Mouse (Mus musculus): Measurements from ENCODE around the gene Gnb4. TPM values are rescaled to one million over a fixed set of nuclear protein-coding genes. Genes with fewer than 3 reads are reported as not detected.
A peak's percentile ranks its signal among the peaks of the same experiment; 100 is the strongest.

The Gnb4 gene
- polyA plus RNA-seq, 1 experiment from 2014 or later = 59.4 TPM

DNA sequence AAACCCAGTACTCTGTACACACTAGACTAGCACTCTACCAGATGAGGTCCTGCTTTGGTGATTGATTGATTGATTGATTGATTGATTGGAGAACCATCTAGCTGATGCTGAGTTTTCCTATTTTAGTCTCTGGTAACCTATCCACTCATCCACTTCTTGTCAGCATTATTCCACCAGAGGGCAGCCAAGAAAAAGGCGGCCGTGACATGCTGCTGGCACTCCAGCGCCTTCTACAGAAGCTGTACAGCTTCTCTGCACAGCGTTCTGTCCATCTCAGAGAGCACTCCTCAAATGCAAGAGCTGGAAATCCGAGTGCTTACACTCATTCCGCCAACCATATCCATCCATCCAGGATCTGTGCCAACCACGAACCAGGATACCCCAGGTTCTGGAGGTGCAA is 5.8 kb downstream of the Gnb4 start:
- H3K9ac ChIP-seq (ENCODE audit: low read depth, low read length) = no peak overlapping the region
- H3K36me3 ChIP-seq (ENCODE audit: control insufficient read depth, insufficient read depth, low read length) = peaks cover 3% of the 10 kb centered on the region; the same call in 1 of the 2 replicates
- H3K27me3 ChIP-seq (ENCODE audit: control insufficient read depth, insufficient read depth, low read length) = no peaks in the 10 kb centered on the region
- WGBS (ENCODE audit: insufficient replicate concordance) = 30% methylated on average over 7 of the region's 7 CpGs
- peak; percentile 46; the same call in 1 of the 2 replicates for ATAC-seq (replicated peaks; ENCODE audit: insufficient number of reproducible peaks, low FRiP score, low TSS enrichment)
- H3K4me2 ChIP-seq = no peak overlapping the region
- peaks cover 2% of the 10 kb centered on the region; the same call in 1 of the 2 replicates for H3K9me3 ChIP-seq (replicated peaks; ENCODE audit: control insufficient read depth, low read length)
- H3K27ac ChIP-seq (ENCODE audit: low read depth, low read length) = no peak overlapping the region
- H3K4me1 ChIP-seq (ENCODE audit: control insufficient read depth, insufficient read depth, low read length) = no peaks in the 10 kb centered on the region; the same call in 1 of the 2 replicates
- H3K4me3 ChIP-seq (ENCODE audit: low read depth, low read length) = no peak overlapping the region

GRCm38 (mm10) chr3:32609233-32609632 is 7.2 kb downstream of the Gnb4 start:
- H3K4me3 ChIP-seq (ENCODE audit: low read depth, low read length) = no peak overlapping the region
- H3K4me1 ChIP-seq (ENCODE audit: control insufficient read depth, insufficient read depth, low read length) = no peaks in the 10 kb centered on the region; the same call in 1 of the 2 replicates
- no peak for ATAC-seq (replicated peaks; ENCODE audit: insufficient number of reproducible peaks, low FRiP score, low TSS enrichment)
- H3K27ac ChIP-seq (ENCODE audit: low read depth, low read length) = no peak overlapping the region
- no peaks in the 10 kb centered on the region for H3K27me3 ChIP-seq (ENCODE audit: control insufficient read depth, insufficient read depth, low read length)
- H3K36me3 ChIP-seq (ENCODE audit: control insufficient read depth, insufficient read depth, low read length) = peaks cover 6% of the 10 kb centered on the region; the same call in 1 of the 2 replicates
- no peak overlapping the region for H3K4me2 ChIP-seq
- 94% methylated on average over 4 of the region's 4 CpGs for WGBS (ENCODE audit: insufficient replicate concordance)
- no peak overlapping the region for H3K9ac ChIP-seq (ENCODE audit: low read depth, low read length)
- H3K9me3 ChIP-seq (replicated peaks; ENCODE audit: control insufficient read depth, low read length) = peaks cover 2% of the 10 kb centered on the region; the same call in 1 of the 2 replicates

DNA sequence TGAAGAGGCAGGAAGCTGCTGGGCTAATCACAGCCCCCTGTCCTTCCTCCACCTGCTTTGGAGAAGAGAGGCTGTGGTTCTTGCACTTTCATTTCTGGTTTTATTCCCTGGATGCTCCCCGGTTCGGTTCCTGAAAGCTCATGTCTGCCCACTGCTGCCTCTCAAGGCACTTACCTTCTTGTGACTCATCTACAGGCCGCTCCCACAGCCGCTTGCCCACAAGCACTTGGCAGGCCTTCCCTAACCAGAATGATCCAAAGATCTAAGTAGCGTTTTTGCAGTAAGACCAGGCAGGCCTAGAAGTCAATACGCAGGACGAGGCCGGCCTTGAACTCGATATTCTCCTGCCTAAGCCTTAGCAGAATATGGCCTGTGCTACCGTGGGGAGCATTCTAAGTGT is 15.3 kb downstream of the Gnb4 start:
- 87% methylated on average over 10 of the region's 10 CpGs for WGBS (ENCODE audit: insufficient replicate concordance)
- H3K27ac ChIP-seq (ENCODE audit: low read depth, low read length) = no peak overlapping the region
- no peak for ATAC-seq (replicated peaks; ENCODE audit: insufficient number of reproducible peaks, low FRiP score, low TSS enrichment)
- no peaks in the 10 kb centered on the region for H3K9me3 ChIP-seq (replicated peaks; ENCODE audit: control insufficient read depth, low read length)
- H3K27me3 ChIP-seq (ENCODE audit: control insufficient read depth, insufficient read depth, low read length) = no peaks in the 10 kb centered on the region
- no peaks in the 10 kb centered on the region for H3K4me1 ChIP-seq (ENCODE audit: control insufficient read depth, insufficient read depth, low read length)
- H3K4me3 ChIP-seq (ENCODE audit: low read depth, low read length) = no peak overlapping the region
- H3K9ac ChIP-seq (ENCODE audit: low read depth, low read length) = no peak overlapping the region
- H3K36me3 ChIP-seq (ENCODE audit: control insufficient read depth, insufficient read depth, low read length) = peaks cover 6% of the 10 kb centered on the region; the same call in 1 of the 2 replicates
- no peak overlapping the region for H3K4me2 ChIP-seq

DNA sequence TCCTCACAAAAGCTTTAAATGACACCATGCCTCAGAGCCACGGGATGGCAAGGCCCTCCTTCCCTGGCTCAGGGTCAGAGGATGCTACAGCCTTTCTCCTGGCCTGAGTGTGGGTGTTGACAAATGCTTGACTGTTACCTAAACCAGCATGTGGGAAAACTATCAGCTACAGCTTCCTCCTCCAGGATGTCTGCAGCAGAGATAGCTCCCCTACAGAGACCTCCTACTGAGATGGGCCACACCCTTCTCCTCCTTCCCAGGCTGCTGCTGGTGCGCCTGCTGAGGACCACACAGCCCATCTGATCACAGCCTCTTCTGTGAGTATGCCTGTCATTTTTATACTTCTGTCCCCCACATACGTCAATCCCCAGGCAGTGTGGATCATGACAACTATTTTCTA is 17.1 kb downstream of the Gnb4 start:
- no peak overlapping the region for H3K4me3 ChIP-seq (ENCODE audit: low read depth, low read length)
- H3K27ac ChIP-seq (ENCODE audit: low read depth, low read length) = no peak overlapping the region
- no peak for ATAC-seq (replicated peaks; ENCODE audit: insufficient number of reproducible peaks, low FRiP score, low TSS enrichment)
- 41% methylated on average over 3 of the region's 3 CpGs for WGBS (ENCODE audit: insufficient replicate concordance)
- no peak overlapping the region for H3K4me2 ChIP-seq
- H3K27me3 ChIP-seq (ENCODE audit: control insufficient read depth, insufficient read depth, low read length) = no peaks in the 10 kb centered on the region
- H3K4me1 ChIP-seq (ENCODE audit: control insufficient read depth, insufficient read depth, low read length) = no peaks in the 10 kb centered on the region
- no peaks in the 10 kb centered on the region for H3K9me3 ChIP-seq (replicated peaks; ENCODE audit: control insufficient read depth, low read length)
- H3K9ac ChIP-seq (ENCODE audit: low read depth, low read length) = no peak overlapping the region
- peaks cover 3% of the 10 kb centered on the region; the same call in 1 of the 2 replicates for H3K36me3 ChIP-seq (ENCODE audit: control insufficient read depth, insufficient read depth, low read length)

GRCm38 (mm10) chr3:32595080-32595479 is 21.3 kb downstream of the Gnb4 start:
- Histone ChIP-seq H3K9me3 (replicated peaks; ENCODE audit: control insufficient read depth, low read length) (no peaks in the 10 kb centered on the region), H3K27me3 (ENCODE audit: control insufficient read depth, insufficient read depth, low read length) (no peaks in the 10 kb centered on the region), H3K4me3 (ENCODE audit: low read depth, low read length) (no peak overlapping the region), H3K36me3 (ENCODE audit: control insufficient read depth, insufficient read depth, low read length) (0 out of 2 replicates have a peak, but pooled peaks cover 3% of the 10 kb centered on the region), H3K9ac (ENCODE audit: low read depth, low read length) (no peak overlapping the region), H3K4me1 (ENCODE audit: control insufficient read depth, insufficient read depth, low read length) (no peaks in the 10 kb centered on the region), H3K4me2 (no peak overlapping the region), H3K27ac (ENCODE audit: low read depth, low read length) (no peak overlapping the region)
- WGBS (ENCODE audit: insufficient replicate concordance) = 76% methylated on average over 4 of the region's 4 CpGs
- no peak for ATAC-seq (replicated peaks; ENCODE audit: insufficient number of reproducible peaks, low FRiP score, low TSS enrichment)

DNA sequence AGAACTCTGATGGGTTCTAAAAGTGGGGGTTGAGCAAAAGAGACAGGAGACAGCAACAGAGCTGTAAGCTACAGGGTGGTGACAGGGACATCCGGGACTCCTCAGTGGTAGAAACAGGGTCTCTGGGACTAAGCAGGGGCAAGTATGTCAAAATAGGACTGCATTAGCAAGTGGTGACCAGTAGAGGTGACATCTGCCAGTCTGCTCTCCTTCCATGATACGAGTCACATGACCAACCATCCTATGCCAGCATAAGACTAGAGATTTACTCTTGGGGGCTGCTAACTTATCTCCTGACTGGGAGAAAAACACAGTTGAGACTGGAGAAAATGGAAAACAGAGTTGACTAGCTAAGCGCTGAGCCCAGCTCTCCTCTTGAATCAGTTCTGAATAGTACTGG is 30.1 kb downstream of the Gnb4 start:
- Histone ChIP-seq H3K9me3 (replicated peaks; ENCODE audit: control insufficient read depth, low read length) (no peaks in the 10 kb centered on the region), H3K4me2 (no peak overlapping the region), H3K27ac (ENCODE audit: low read depth, low read length) (no peak overlapping the region), H3K27me3 (ENCODE audit: control insufficient read depth, insufficient read depth, low read length) (no peaks in the 10 kb centered on the region), H3K9ac (ENCODE audit: low read depth, low read length) (no peak overlapping the region), H3K4me3 (ENCODE audit: low read depth, low read length) (no peak overlapping the region), H3K4me1 (ENCODE audit: control insufficient read depth, insufficient read depth, low read length) (no peaks in the 10 kb centered on the region), H3K36me3 (ENCODE audit: control insufficient read depth, insufficient read depth, low read length) (peaks cover 15% of the 10 kb centered on the region)
- WGBS (ENCODE audit: insufficient replicate concordance) = 85% methylated on average over 3 of the region's 3 CpGs
- no peak for ATAC-seq (replicated peaks; ENCODE audit: insufficient number of reproducible peaks, low FRiP score, low TSS enrichment)

GRCm38 (mm10) chr3:32583489-32583888 is 32.9 kb downstream of the Gnb4 start:
- no peaks in the 10 kb centered on the region for H3K4me1 ChIP-seq (ENCODE audit: control insufficient read depth, insufficient read depth, low read length)
- ATAC-seq (replicated peaks; ENCODE audit: insufficient number of reproducible peaks, low FRiP score, low TSS enrichment) = no peak
- H3K9ac ChIP-seq (ENCODE audit: low read depth, low read length) = no peak overlapping the region
- H3K27me3 ChIP-seq (ENCODE audit: control insufficient read depth, insufficient read depth, low read length) = no peaks in the 10 kb centered on the region
- H3K36me3 ChIP-seq (ENCODE audit: control insufficient read depth, insufficient read depth, low read length) = peaks cover 8% of the 10 kb centered on the region; the same call in 1 of the 2 replicates
- no peaks in the 10 kb centered on the region for H3K9me3 ChIP-seq (replicated peaks; ENCODE audit: control insufficient read depth, low read length)
- no peak overlapping the region for H3K4me3 ChIP-seq (ENCODE audit: low read depth, low read length)
- H3K4me2 ChIP-seq = no peak overlapping the region
- 82% methylated on average over 4 of the region's 4 CpGs for WGBS (ENCODE audit: insufficient replicate concordance)
- no peak overlapping the region for H3K27ac ChIP-seq (ENCODE audit: low read depth, low read length)

DNA sequence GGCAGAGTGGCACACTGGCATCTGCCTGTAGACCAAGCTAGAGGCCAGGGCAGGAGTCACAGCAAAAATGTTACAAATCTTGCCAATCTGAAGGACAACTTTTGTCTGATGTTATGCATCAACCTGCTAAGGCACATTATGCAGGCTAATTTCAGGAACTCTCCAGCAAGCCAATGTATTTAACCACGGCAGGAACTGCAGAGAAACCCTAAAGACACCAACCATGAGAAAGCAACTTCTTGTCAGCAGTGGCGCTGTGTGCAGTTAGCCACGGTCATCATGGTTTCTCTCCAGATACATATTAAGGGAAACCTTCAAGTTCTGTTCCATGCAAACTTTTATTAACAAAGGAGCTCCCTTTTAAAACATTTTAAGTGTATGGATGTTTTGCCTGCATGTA is 34.5 kb downstream of the Gnb4 start:
- Histone ChIP-seq H3K36me3 (ENCODE audit: control insufficient read depth, insufficient read depth, low read length) (peaks cover 4% of the 10 kb centered on the region; the same call in 1 of the 2 replicates), H3K4me2 (no peak overlapping the region), H3K9ac (ENCODE audit: low read depth, low read length) (no peak overlapping the region), H3K27me3 (ENCODE audit: control insufficient read depth, insufficient read depth, low read length) (no peaks in the 10 kb centered on the region), H3K4me1 (ENCODE audit: control insufficient read depth, insufficient read depth, low read length) (no peaks in the 10 kb centered on the region), H3K27ac (ENCODE audit: low read depth, low read length) (no peak overlapping the region), H3K4me3 (ENCODE audit: low read depth, low read length) (no peak overlapping the region), H3K9me3 (replicated peaks; ENCODE audit: control insufficient read depth, low read length) (no peaks in the 10 kb centered on the region)
- no peak for ATAC-seq (replicated peaks; ENCODE audit: insufficient number of reproducible peaks, low FRiP score, low TSS enrichment)
- 82% methylated on average over 3 of the region's 3 CpGs for WGBS (ENCODE audit: insufficient replicate concordance)

DNA sequence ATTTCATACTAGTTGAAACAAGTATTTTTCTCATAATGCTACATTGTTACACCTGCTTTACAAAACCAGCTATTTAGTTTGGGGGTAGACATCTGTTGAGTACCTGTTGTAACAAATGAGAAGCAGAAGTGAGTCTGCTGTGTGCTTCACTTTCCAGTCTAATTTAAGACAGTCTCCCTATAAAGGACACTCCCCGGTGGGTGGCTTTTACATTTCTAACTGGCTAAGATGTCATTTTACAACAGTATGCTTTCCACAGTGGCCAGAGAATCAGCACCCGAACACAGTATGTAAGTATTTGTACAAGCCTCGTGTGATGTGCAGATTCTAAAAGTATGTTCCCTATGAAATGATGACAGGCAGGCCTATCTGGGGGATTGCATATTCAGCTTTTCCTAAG is 35.6 kb downstream of the Gnb4 start:
- H3K9ac ChIP-seq (ENCODE audit: low read depth, low read length) = no peak overlapping the region
- H3K4me3 ChIP-seq (ENCODE audit: low read depth, low read length) = no peak overlapping the region
- 73% methylated on average over 3 of the region's 3 CpGs for WGBS (ENCODE audit: insufficient replicate concordance)
- H3K9me3 ChIP-seq (replicated peaks; ENCODE audit: control insufficient read depth, low read length) = no peaks in the 10 kb centered on the region
- no peaks in the 10 kb centered on the region for H3K27me3 ChIP-seq (ENCODE audit: control insufficient read depth, insufficient read depth, low read length)
- peaks cover 4% of the 10 kb centered on the region; the same call in 1 of the 2 replicates for H3K36me3 ChIP-seq (ENCODE audit: control insufficient read depth, insufficient read depth, low read length)
- no peaks in the 10 kb centered on the region for H3K4me1 ChIP-seq (ENCODE audit: control insufficient read depth, insufficient read depth, low read length)
- no peak for ATAC-seq (replicated peaks; ENCODE audit: insufficient number of reproducible peaks, low FRiP score, low TSS enrichment)
- H3K27ac ChIP-seq (ENCODE audit: low read depth, low read length) = no peak overlapping the region
- H3K4me2 ChIP-seq = no peak overlapping the region
